Mouse (Mus musculus) lung, embryonic 14.5 days (tissue): Measurements from ENCODE around the gene Tigar. TPM values are rescaled to one million over a fixed set of nuclear protein-coding genes. Genes with fewer than 3 reads are reported as not detected.
A peak's percentile ranks its signal among the peaks of the same experiment; 100 is the strongest.

Experiments used
- ATAC-seq: fragments of 200-750 bp; cut with Nextera tagmentation; 2 replicates; pipeline ENCODE4 v1.8.0; 2017; ENCODE audit warnings: mild to moderate bottlenecking, moderate TSS enrichment, moderate library complexity; ENCODE audit not compliant: insufficient read depth
- DNase-seq: peaks from one replicate; pipeline ENCODE4 v3.0.0-alpha.2; 2015
- H3K27ac ChIP-seq: fragments of 300-500 bp; sonication (generic); 2 replicates; pipeline ENCODE4 v1.5.1; 2014; ENCODE audit warnings: low read depth, mild to moderate bottlenecking, moderate library complexity
- H3K27me3 ChIP-seq: fragments of 300-500 bp; sonication (generic); 2 replicates; pipeline ENCODE4 v1.6.1; 2014; ENCODE audit warnings: low read length, control low read depth; ENCODE audit not compliant: insufficient read depth
- H3K36me3 ChIP-seq: fragments of 300-500 bp; sonication (generic); 2 replicates; pipeline ENCODE4 v1.6.1; 2014; ENCODE audit warnings: control low read depth; ENCODE audit not compliant: insufficient read depth
- H3K4me1 ChIP-seq: fragments of 300-500 bp; sonication (generic); 2 replicates; pipeline ENCODE4 v1.6.1; 2014; ENCODE audit warnings: antibody characterized with exemption, control low read depth; ENCODE audit not compliant: insufficient read depth
- H3K4me2 ChIP-seq: fragments of 300-500 bp; sonication (generic); 2 replicates; pipeline ENCODE4 v1.6.1; 2014; ENCODE audit warnings: mild to moderate bottlenecking
- H3K4me3 ChIP-seq: fragments of 300-500 bp; sonication (generic); 2 replicates; pipeline ENCODE4 v1.5.1; 2014; ENCODE audit warnings: low read depth, low read length
- H3K9ac ChIP-seq: fragments of 300-500 bp; sonication (generic); 2 replicates; pipeline ENCODE4 v1.6.1; 2014
- H3K9me3 ChIP-seq: fragments of 300-500 bp; sonication (generic); 2 replicates; pipeline ENCODE4 v1.6.1; 2016; ENCODE audit warnings: low read depth, low read length, control low read depth
- CTCF ChIP-seq: IDR thresholded peaks from 2 replicates; pipeline ENCODE4 v1.5.1; 2016; ENCODE audit warnings: antibody characterized with exemption, low read depth
- WGBS: fragments of 180-500 bp; shearing (Covaris S2); extraction: QIAGEN DNeasy Blood & Tissue Kit; methylation state at CpG from one replicate; pipeline ENCODE4 v1.1.7; 2014; 5-methylcytosine and 5-hydroxymethylcytosine counted together
- polyA plus RNA-seq: library from polyadenylated mRNA; unstranded; fragments of >200 nt; fragmentation: Nextera tagmentation; extraction: Ambion mirVana; gene quantifications from 2 replicates; pipeline ENCODE4 v1.2.1, GENCODE M21; 2014

Gene Tigar
- polyA plus RNA-seq, 1 experiment from 2014 or later = 3.5 TPM

DNA sequence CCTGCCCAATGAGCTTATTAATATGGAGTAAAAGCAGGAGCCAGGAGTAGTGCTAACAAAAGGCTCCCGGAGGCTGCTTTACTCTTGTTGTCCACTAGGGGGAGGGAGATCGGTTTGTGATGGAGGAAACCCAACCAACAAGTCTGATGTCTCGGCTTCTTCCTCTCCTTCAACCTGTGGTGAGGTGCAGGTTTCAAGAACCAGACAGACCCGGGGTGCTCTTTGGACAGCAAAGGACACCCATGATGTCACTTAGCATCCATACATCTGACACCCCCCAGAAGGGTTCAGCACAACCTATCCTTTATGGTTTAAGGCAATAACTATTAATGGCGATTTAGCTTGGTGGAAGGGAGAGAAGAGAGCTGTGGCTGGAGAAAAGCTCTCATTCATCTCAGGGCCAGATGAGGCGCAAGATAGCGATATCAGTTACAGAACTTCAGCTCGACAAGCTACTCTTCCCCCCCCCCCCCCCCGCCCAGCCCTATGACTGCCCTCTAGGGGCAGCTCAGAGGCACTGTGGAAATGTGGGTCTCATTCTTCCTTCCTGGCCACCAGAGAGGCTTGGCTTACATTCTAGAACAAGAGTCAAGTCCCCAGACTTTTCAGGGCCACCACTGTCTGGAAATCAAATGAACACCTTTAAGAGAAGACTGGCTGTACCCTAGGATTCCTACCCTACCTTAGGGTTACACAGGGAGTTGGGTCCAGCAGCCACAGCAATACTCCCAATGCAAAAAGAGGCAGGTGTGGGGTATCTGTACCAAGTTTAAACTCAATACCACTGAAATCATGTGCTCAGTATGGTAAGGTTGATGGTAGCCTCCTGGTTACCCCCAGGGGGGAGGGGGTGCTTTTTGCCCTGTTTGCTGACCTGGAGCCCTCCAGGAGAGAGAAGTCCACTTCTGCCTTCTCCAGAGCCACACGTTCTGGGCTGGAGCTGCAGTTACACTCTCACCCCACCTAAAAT, 33.1 kb upstream of the Tigar start:
- DNase-seq = peak; percentile 90
- H3K27ac ChIP-seq = peak overlapping the region; percentile 15; the same call in 1 of the 2 replicates
- H3K9ac ChIP-seq = no peak overlapping the region
- 19% methylated on average over 9 of the region's 10 CpGs for WGBS
- peaks cover 91% of the 10 kb centered on the region for H3K36me3 ChIP-seq
- H3K9me3 ChIP-seq = no peaks in the 10 kb centered on the region
- TF ChIP-seq CTCF = peak; percentile 83
- no peak overlapping the region for H3K4me3 ChIP-seq
- peak; percentile 30; the same call in 1 of the 2 replicates for ATAC-seq
- 0 out of 2 replicates have a peak, but pooled peaks cover 6% of the 10 kb centered on the region for H3K4me1 ChIP-seq
- H3K4me2 ChIP-seq = 0 out of 2 replicates have a peak overlapping the region, but pooled peaks have one; percentile 2
- H3K27me3 ChIP-seq = no peaks in the 10 kb centered on the region

DNA sequence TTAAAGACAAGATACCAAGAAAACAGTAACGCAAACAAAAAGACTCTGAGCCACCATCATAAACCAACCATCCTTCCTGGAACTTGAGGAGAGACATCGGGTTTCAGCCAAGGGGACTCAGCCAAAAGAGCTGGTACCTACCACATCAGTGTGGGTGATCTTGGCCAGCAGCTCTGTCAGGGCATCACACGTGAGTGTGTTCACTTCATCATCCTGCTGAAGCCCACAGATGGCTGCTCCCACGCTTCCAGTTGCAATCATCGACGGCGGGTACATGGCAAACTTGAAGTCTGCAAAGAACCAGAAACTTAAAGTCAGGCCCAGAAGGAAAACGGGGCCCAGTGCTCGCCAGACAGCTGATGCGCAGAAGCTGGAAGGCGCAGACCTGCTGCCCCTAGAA, 29.6 kb upstream of the Tigar start:
- H3K9ac ChIP-seq = no peak overlapping the region
- H3K27ac ChIP-seq = no peak overlapping the region
- H3K9me3 ChIP-seq = no peaks in the 10 kb centered on the region
- no peaks in the 10 kb centered on the region for H3K4me1 ChIP-seq
- DNase-seq (no peak), ATAC-seq (no peak)
- TF ChIP-seq CTCF = no peak
- no peaks in the 10 kb centered on the region for H3K27me3 ChIP-seq
- WGBS = 88% methylated on average over 11 of the region's 11 CpGs
- no peak overlapping the region for H3K4me2 ChIP-seq
- no peak overlapping the region for H3K4me3 ChIP-seq
- H3K36me3 ChIP-seq = peaks cover 90% of the 10 kb centered on the region

DNA sequence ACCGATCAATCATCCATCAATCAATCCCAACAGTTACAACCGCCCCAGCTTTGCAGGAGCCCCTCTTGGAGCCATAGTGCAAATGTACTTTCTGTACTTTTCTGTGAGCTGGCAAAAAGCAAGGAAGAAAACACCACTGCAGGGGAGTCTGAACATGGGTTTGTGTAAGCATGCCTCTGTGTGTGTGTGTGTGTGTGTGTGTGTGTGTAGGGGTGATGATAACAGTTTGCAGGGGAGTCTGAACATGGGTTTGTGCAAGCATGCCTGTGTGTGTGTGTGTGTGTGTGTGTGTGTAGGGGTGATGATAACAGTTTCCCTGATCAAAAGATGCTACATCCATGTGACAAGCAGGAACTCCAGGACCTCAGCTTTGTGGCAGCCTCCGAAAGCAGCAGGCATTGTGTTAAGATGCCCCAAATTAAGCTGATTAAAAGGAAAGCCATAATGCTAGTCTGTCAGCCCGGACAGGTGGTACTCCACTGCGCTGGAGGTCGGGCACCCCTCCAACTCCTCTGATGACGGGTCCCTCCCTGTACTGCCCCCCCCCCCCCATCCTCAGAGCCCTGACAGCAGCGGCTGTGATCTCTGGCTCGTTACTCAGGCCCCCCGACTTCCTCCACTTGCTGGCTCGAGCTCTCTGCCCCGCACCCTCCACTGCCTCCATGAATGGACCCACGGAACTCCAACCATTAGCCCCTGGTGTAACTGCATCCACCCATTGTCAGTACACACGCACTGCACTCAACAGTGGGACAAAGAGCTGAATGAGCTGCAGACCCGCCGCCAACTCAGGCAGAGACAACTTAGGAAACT, 24.3 kb upstream of the Tigar start:
- H3K4me3 ChIP-seq = no peak overlapping the region
- H3K4me2 ChIP-seq = no peak overlapping the region
- no peak for TF ChIP-seq CTCF
- peaks cover 93% of the 10 kb centered on the region for H3K36me3 ChIP-seq
- DNase-seq = no peak
- no peaks in the 10 kb centered on the region for H3K27me3 ChIP-seq
- H3K27ac ChIP-seq = no peak overlapping the region
- H3K9ac ChIP-seq = no peak overlapping the region
- H3K9me3 ChIP-seq = no peaks in the 10 kb centered on the region
- WGBS = 67% methylated on average over 16 of the region's 16 CpGs
- H3K4me1 ChIP-seq = no peaks in the 10 kb centered on the region
- ATAC-seq = no peak

DNA sequence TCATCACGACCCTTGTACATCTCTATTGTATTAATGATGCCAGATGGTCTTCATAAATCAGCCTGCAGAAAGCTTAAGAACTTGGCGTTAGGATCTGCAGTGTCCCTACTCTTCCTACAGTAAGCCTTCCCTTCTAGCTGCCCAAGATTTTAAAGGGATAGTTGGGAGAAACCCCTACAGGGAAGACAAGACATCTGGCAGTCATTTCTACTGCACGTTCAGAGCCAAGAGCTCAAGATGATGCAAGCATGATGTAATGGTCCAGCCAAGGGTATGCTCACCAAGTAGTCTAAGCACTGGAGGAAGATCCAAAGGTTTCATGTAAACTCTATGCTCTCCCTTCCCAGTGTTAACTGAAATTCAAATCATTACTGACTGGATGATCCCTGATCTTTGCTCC, 23.4 kb upstream of the Tigar start:
- H3K27ac ChIP-seq = no peak overlapping the region
- no peaks in the 10 kb centered on the region for H3K9me3 ChIP-seq
- TF ChIP-seq CTCF = no peak
- no peak for ATAC-seq
- no peaks in the 10 kb centered on the region for H3K27me3 ChIP-seq
- peak; percentile 40 for DNase-seq
- WGBS = 54% methylated on average over 3 of the region's 3 CpGs
- no peak overlapping the region for H3K4me2 ChIP-seq
- peaks cover 93% of the 10 kb centered on the region for H3K36me3 ChIP-seq
- no peak overlapping the region for H3K9ac ChIP-seq
- no peak overlapping the region for H3K4me3 ChIP-seq
- H3K4me1 ChIP-seq = no peaks in the 10 kb centered on the region

DNA sequence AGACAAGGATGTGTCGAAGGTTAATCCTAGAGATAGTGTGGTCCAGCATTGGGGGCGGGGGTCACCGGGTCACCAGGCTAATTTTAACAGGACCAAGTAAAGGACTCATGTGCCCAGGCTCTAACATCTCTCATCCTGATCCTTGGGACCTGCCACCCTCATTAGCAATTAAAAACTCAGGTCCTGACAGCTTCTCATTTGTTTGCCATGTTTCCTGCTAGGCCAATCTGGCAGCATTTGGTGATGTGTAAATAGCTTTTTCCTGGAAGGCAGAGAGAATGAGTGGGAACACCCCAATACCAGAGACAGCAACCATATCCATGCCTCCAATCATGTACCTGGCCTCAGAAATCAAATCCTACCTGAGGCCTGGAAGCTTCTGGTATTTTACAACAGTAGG, 22.6 kb upstream of the Tigar start:
- no peaks in the 10 kb centered on the region for H3K27me3 ChIP-seq
- no peak overlapping the region for H3K4me3 ChIP-seq
- no peak overlapping the region for H3K9ac ChIP-seq
- ATAC-seq = no peak
- H3K27ac ChIP-seq = no peak overlapping the region
- H3K36me3 ChIP-seq = peaks cover 93% of the 10 kb centered on the region
- TF ChIP-seq CTCF = no peak
- no peak overlapping the region for H3K4me2 ChIP-seq
- WGBS = 72% methylated on average over 3 of the region's 3 CpGs
- no peaks in the 10 kb centered on the region for H3K9me3 ChIP-seq
- DNase-seq = no peak
- H3K4me1 ChIP-seq = no peaks in the 10 kb centered on the region

DNA sequence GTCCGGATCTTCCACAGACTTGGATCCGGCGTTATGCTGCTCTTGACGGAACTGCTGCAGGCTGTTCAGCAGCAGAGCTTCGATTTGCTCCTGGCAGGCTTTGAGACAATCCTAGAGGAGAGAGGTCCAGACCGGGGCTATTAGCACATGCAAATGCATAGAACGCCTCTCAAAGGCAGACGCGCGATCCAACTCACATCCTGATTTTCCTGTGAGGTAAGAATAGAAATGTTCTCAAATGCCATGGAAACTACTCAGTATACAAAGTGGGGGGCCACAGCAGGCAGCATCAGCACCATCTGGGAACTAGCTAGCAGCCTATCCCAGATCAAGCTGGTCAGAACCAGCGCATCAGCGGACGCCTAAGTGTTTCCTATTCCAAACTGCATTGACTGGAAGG, 21.0 kb upstream of the Tigar start:
- no peaks in the 10 kb centered on the region for H3K27me3 ChIP-seq
- no peak for TF ChIP-seq CTCF
- H3K4me1 ChIP-seq = no peaks in the 10 kb centered on the region
- WGBS = 74% methylated on average over 13 of the region's 13 CpGs
- no peak overlapping the region for H3K9ac ChIP-seq
- peaks cover 88% of the 10 kb centered on the region for H3K36me3 ChIP-seq
- no peak overlapping the region for H3K4me2 ChIP-seq
- H3K4me3 ChIP-seq = no peak overlapping the region
- H3K27ac ChIP-seq = no peak overlapping the region
- H3K9me3 ChIP-seq = no peaks in the 10 kb centered on the region
- ATAC-seq = no peak
- no peak for DNase-seq

DNA sequence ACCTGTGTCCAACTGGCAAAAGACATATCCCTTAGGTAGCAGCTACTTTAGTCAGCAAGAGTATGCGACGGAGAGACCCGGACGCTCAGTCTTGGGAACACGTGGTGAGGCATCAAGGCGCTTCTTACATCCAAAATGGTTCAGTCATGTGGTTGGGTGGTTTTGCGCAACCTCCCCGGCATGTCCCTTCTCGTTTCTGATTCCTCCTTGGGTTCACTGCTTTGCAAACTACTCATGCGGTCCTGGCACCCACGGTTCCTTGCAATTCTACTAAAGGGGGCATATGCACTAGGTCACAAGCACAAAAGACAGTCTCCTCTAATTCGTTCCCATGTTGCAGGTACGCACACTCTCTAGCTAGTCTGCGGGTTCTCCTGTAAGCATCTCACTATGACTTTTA, 20.3 kb upstream of the Tigar start:
- no peaks in the 10 kb centered on the region for H3K4me1 ChIP-seq
- no peak for TF ChIP-seq CTCF
- H3K27me3 ChIP-seq = no peaks in the 10 kb centered on the region
- no peak overlapping the region for H3K9ac ChIP-seq
- 92% methylated on average over 14 of the region's 14 CpGs for WGBS
- H3K4me3 ChIP-seq = no peak overlapping the region
- DNase-seq (no peak), ATAC-seq (no peak)
- H3K36me3 ChIP-seq = peaks cover 80% of the 10 kb centered on the region
- H3K4me2 ChIP-seq = no peak overlapping the region
- H3K9me3 ChIP-seq = no peaks in the 10 kb centered on the region
- H3K27ac ChIP-seq = no peak overlapping the region
